Mouse (Mus musculus): ENCODE measurements around the gene Crtc2. TPM values are rescaled to one million over a fixed set of nuclear protein-coding genes. Genes with fewer than 3 reads are reported as not detected.
"Not testable (repeated sequence)": the region's sequence is repeated elsewhere in the genome, so short reads cannot be mapped to it uniquely, and the experiment has no call there.

Crtc2 gene
- polyA plus RNA-seq, 1 experiment from 2014 or later, result 13.6 TPM

DNA sequence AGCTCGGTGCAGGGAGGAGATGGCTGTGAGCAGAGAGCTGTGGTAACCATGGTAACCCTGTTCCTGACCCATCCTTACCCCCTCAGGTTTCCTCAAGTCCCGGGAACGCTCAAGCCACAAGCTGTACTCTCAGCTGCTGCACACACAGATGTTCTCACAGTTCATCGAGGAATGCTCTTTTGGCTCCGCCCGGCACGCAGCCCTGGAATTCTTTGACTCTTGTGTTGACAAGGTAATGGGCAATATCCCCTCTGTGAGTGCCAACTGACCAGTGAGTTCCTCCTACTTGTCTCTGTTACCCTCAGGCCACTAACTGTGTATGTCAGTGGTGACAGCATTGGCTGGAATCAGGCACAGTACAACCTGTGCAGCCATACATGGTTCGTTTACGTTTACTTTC lies 18.2 kb downstream of the Crtc2 start:
- Histone ChIP-seq H3K27ac (replicated peaks) (no peak overlapping the region), H3K27me3 (replicated peaks) (no peaks in the 10 kb centered on the region), H3K4me1 (peaks cover 7% of the 10 kb centered on the region), H3K36me3 (peaks cover 86% of the 10 kb centered on the region), H3K4me3 (no peak overlapping the region), H3K4me2 (no peak overlapping the region), H3K9ac (no peak overlapping the region), H3K9me3 (no peaks in the 10 kb centered on the region)
- no peak for ATAC-seq (ENCODE audit: extremely low read depth, insufficient number of reproducible peaks, low FRiP score, low TSS enrichment)
- 65% methylated on average over 9 of the region's 9 CpGs for WGBS

DNA sequence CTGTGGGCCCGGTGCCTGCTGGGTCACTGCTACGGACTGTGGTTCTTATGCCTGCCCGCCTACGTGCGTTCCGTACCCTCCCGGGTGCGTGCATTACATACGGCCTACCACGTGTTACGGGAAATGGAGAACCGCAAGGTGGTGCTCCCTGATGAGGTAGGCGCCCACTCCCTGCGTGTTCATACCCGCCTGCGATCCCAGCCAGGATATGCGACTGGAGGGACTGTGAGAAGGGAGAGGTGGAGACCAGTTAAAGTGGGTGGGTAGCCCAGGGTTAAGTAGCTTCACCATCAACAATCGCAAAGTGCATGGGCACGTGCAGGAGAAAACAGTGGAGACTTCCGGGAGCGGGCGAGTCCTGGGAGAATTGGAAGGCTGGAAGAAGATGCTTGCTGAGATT lies 19.9 kb downstream of the Crtc2 start:
- ATAC-seq (ENCODE audit: extremely low read depth, insufficient number of reproducible peaks, low FRiP score, low TSS enrichment), result no peak
- Histone ChIP-seq H3K27ac (replicated peaks) (no peak overlapping the region), H3K9me3 (no peaks in the 10 kb centered on the region), H3K4me3 (no peak overlapping the region), H3K36me3 (peaks cover 95% of the 10 kb centered on the region), H3K9ac (no peak overlapping the region), H3K4me1 (peaks cover 12% of the 10 kb centered on the region), H3K27me3 (replicated peaks) (no peaks in the 10 kb centered on the region), H3K4me2 (no peak overlapping the region)
- 91% methylated on average over 22 of the region's 22 CpGs for WGBS

DNA sequence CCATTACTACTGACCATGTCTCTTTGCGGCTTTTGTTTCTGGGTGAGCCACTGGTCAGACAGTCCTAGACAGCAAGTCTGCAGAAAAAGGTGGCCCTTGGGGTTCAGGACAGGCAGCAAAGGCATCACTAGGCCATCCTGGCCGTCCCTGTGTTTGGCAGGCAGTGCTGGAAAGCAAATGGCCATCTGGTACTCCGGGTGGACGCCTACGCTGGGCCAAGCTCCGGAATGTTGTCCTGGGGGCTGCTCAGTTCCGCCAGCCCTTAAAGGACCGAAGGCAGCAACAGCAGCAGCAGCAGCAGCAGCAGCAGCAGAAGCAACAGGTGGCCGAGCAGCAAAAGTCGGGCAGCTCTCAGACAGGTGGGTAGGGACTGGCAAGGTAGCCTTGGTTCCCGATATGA lies 21.3 kb downstream of the Crtc2 start:
- no peak for ATAC-seq (ENCODE audit: extremely low read depth, insufficient number of reproducible peaks, low FRiP score, low TSS enrichment)
- Histone ChIP-seq H3K4me2 (no peak overlapping the region), H3K9ac (no peak overlapping the region), H3K4me3 (no peak overlapping the region), H3K36me3 (peaks cover 98% of the 10 kb centered on the region), H3K4me1 (peaks cover 12% of the 10 kb centered on the region), H3K27ac (replicated peaks) (no peak overlapping the region), H3K27me3 (replicated peaks) (no peaks in the 10 kb centered on the region), H3K9me3 (no peaks in the 10 kb centered on the region)
- WGBS, result 88% methylated on average over 11 of the region's 11 CpGs

DNA sequence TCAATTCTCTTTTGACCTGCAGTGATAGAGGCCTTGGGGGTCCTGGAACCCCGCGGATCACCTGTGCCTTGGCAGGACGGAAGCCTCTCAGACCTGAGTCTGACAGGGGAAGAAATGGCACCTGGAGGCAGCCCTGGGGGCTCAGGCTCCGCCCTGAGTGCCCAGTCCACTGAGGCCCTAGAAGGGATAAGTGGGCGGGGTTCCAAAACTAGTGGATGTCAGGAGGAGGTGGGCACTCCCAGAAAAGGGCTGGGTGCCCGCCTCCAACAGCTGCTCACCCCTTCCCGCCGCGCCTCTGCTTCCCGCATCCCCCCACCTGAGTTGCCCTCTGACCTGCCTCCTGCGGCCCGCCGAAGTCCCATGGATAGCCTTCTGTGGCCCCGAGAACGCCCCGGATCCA lies 22.9 kb downstream of the Crtc2 start:
- no peak; the same call in 1 of the 2 replicates for ATAC-seq (ENCODE audit: extremely low read depth, insufficient number of reproducible peaks, low FRiP score, low TSS enrichment)
- Histone ChIP-seq H3K27me3 (replicated peaks) (no peaks in the 10 kb centered on the region), H3K9me3 (no peaks in the 10 kb centered on the region), H3K27ac (replicated peaks) (no peak overlapping the region), H3K4me2 (no peak overlapping the region), H3K36me3 (peaks cover 93% of the 10 kb centered on the region), H3K4me3 (no peak overlapping the region), H3K4me1 (peaks cover 12% of the 10 kb centered on the region), H3K9ac (no peak overlapping the region)
- WGBS, result 36% methylated on average over 16 of the region's 16 CpGs

DNA sequence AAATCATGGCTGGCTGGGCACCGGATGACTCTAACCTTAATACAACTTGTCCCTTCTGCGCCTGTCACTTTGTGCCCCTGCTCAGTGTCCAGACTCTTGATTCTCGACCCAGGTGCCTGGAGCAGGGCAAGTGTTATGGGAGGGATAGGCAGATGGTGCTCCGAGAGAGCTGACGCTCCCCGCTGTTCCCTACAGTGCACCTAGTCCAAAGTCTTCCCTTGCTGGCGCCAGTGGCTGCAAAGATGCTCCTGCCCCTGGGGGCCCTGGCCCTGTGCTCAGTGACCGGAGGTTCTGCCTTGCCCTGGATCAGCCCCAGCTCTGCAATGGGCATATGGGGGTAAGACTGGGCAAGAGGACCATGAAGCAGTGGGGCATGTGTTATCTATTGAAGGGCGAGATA lies 23.8 kb downstream of the Crtc2 start:
- ATAC-seq (ENCODE audit: extremely low read depth, insufficient number of reproducible peaks, low FRiP score, low TSS enrichment), result no peak
- Histone ChIP-seq H3K4me3 (no peak overlapping the region), H3K4me2 (no peak overlapping the region), H3K36me3 (peaks cover 84% of the 10 kb centered on the region), H3K9me3 (no peaks in the 10 kb centered on the region), H3K4me1 (peaks cover 12% of the 10 kb centered on the region), H3K9ac (no peak overlapping the region), H3K27me3 (replicated peaks) (no peaks in the 10 kb centered on the region), H3K27ac (replicated peaks) (no peak overlapping the region)
- WGBS, result 87% methylated on average over 9 of the region's 9 CpGs

DNA sequence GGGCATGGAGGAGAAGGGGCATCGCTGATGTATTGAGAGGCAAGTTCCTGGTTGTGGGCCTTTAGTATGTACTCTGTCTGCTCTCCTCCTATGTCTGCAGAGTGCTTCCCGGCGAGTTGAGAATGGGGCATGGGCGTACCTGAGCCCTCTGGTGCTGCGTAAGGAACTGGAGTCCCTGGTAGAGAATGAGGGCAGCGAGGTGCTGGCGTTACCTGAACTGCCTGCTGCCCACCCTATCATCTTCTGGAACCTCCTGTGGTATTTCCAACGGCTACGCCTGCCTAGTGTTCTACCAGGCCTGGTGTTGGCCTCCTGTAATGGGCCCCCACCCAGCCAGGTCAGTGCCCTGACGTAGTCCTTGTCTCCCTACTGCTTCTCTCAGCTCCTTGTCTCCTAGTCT lies 24.2 kb downstream of the Crtc2 start:
- WGBS, result 90% methylated on average over 10 of the region's 10 CpGs
- Histone ChIP-seq H3K9ac (no peak overlapping the region), H3K4me1 (peaks cover 12% of the 10 kb centered on the region), H3K9me3 (no peaks in the 10 kb centered on the region), H3K27me3 (replicated peaks) (no peaks in the 10 kb centered on the region), H3K27ac (replicated peaks) (no peak overlapping the region), H3K4me2 (no peak overlapping the region), H3K4me3 (no peak overlapping the region), H3K36me3 (peaks cover 79% of the 10 kb centered on the region)
- no peak for ATAC-seq (ENCODE audit: extremely low read depth, insufficient number of reproducible peaks, low FRiP score, low TSS enrichment)

DNA sequence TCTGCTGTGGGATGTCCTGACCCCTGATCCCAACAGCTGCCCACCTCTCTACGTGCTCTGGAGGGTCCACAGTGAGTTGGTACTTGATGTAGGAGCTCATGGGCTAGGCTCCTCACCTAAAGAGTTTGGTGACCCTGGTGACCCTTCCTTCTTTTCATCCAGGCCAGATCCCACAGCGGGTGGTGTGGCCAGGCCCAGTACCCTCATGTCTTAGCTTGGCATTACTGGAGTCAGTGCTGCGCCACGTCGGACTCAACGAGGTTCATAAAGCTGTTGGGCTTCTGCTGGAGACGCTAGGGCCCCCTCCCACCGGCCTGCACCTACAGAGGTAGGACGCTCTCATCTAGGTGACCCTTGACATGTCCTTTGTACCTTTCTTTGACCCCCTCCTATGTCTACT lies 25.3 kb downstream of the Crtc2 start:
- H3K9me3 ChIP-seq, result no peaks in the 10 kb centered on the region
- H3K4me2 ChIP-seq, result no peak overlapping the region
- 88% methylated on average over 9 of the region's 9 CpGs for WGBS
- peaks cover 12% of the 10 kb centered on the region for H3K4me1 ChIP-seq
- no peaks in the 10 kb centered on the region for H3K27me3 ChIP-seq (replicated peaks)
- no peak overlapping the region for H3K9ac ChIP-seq
- H3K4me3 ChIP-seq, result no peak overlapping the region
- H3K27ac ChIP-seq (replicated peaks), result no peak overlapping the region
- ATAC-seq (ENCODE audit: extremely low read depth, insufficient number of reproducible peaks, low FRiP score, low TSS enrichment), result no peak
- peaks cover 69% of the 10 kb centered on the region for H3K36me3 ChIP-seq

DNA sequence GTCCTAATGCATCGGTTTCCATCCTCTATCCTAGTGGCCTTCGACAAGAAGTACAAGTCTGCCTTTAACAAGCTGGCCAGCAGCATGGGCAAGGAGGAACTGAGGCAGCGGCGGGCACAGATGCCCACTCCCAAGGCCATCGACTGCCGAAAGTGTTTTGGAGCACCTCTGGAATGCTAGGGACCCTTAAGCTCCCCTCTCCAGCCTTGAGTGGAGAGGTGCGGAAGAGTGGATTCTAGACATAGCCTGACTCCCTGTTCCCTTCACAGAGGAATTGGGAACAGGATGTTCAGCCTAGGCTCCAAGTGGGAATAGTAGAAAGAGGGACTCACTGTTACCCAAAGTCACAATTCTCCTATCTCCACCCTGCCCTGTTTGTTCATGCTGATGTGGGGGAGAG lies 25.8 kb downstream of the Crtc2 start:
- Histone ChIP-seq H3K27me3 (replicated peaks) (no peaks in the 10 kb centered on the region), H3K9ac (no peak overlapping the region), H3K4me1 (peaks cover 12% of the 10 kb centered on the region), H3K9me3 (no peaks in the 10 kb centered on the region), H3K36me3 (peaks cover 66% of the 10 kb centered on the region), H3K4me2 (no peak overlapping the region), H3K27ac (replicated peaks) (no peak overlapping the region), H3K4me3 (no peak overlapping the region)
- WGBS, result 88% methylated on average over 7 of the region's 7 CpGs
- ATAC-seq (ENCODE audit: extremely low read depth, insufficient number of reproducible peaks, low FRiP score, low TSS enrichment), result no peak

DNA sequence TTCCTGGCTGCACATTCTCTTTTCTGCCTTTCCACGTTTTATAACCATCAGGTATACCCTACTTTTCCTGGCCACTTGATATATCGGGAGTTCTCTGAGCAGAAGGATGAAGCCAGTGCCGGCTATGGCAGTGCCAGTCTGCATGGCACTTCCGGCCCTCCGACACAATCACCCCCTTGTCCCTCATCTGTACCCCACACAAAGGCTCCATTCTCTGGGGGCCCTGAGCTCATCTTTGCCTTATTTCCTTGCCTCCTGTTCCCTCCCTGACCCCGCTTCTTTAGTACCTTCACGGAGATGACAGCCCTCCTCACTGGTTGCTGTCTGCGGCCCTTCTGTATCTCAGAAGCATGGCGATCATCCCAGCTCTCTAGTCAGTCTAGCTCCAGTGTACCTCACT lies 26.7 kb downstream of the Crtc2 start:
- H3K9ac ChIP-seq, result no peak overlapping the region
- no peak overlapping the region for H3K4me3 ChIP-seq
- peaks cover 57% of the 10 kb centered on the region for H3K36me3 ChIP-seq
- H3K27me3 ChIP-seq (replicated peaks), result no peaks in the 10 kb centered on the region
- H3K27ac ChIP-seq (replicated peaks), result no peak overlapping the region
- H3K4me1 ChIP-seq, result peaks cover 12% of the 10 kb centered on the region
- WGBS, result 89% methylated on average over 9 of the region's 9 CpGs
- no peak for ATAC-seq (ENCODE audit: extremely low read depth, insufficient number of reproducible peaks, low FRiP score, low TSS enrichment)
- no peak overlapping the region for H3K4me2 ChIP-seq
- no peaks in the 10 kb centered on the region for H3K9me3 ChIP-seq

DNA sequence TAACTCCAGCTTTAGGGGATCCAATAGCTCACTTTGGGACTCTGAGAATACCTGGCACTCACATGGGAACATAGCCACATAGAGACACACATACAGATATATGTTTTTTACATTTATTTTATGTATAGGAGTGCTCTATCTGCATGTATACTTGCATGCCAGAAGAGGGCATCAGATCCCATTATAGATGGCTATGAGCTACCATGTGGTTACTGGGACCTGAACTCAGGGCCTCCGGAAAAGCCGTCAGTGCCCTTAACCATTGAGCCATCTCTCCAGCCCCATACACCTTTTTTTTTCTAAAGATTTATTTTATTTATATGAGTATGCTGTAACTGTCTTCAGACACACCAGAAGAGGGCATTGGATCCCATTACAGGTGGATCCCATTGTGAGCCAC lies 30.2 kb downstream of the Crtc2 start:
- Histone ChIP-seq H3K9ac (no peak overlapping the region), H3K36me3 (peaks cover 22% of the 10 kb centered on the region), H3K27me3 (replicated peaks) (no peaks in the 10 kb centered on the region), H3K9me3 (no peaks in the 10 kb centered on the region), H3K4me2 (no peak overlapping the region), H3K27ac (replicated peaks) (no peak overlapping the region), H3K4me3 (no peak overlapping the region), H3K4me1 (no peaks in the 10 kb centered on the region)
- 93% methylated on average over 2 of the region's 2 CpGs for WGBS
- no peak for ATAC-seq (ENCODE audit: extremely low read depth, insufficient number of reproducible peaks, low FRiP score, low TSS enrichment)

DNA sequence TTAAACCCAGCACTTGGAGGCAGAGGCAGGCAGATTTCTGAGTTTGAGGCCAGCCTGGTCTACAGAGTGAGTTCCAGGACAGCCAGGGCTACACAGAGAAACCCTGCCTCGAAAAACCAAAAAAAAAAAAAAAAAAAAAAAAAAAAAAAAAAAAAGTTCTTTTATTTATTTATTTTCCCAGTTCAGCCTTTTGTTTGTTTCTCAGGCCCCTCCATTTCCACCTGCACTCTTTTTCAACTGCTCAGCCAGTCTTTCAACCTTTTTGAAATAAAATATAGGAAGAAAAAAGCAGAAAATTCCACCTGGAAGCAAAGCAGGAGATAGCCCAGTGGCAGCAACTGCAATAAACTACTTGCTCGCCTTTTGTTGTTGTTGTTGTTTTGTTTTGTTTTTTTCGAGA lies 35.4 kb downstream of the Crtc2 start:
- H3K27me3 ChIP-seq (replicated peaks); H3K9ac ChIP-seq; H3K9me3 ChIP-seq; H3K4me3 ChIP-seq; ATAC-seq (ENCODE audit: extremely low read depth, insufficient number of reproducible peaks, low FRiP score, low TSS enrichment); H3K27ac ChIP-seq (replicated peaks); H3K4me2 ChIP-seq; H3K36me3 ChIP-seq: not testable (repeated sequence)
- WGBS, result 46% methylated on average over 3 of the region's 3 CpGs
- peaks cover 11% of the 10 kb centered on the region for H3K4me1 ChIP-seq

DNA sequence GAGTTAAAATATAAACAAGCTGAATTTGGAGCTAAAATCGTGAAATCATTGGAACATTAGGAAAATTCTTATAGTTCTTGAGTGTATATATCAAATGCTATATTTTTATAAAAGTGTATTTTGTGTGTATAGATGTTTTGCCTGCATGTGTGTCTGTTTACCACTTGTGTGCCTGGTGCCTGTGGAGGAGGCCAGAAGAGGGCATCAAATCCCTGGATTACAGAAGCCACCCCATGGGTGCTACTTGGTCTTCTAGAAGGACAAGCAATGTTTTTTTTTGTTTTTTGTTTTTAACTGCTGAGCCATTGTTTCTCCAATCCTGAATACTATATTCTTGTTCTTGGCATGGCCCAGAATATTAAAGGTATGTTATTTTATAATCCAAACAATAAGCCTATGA lies 36.6 kb downstream of the Crtc2 start:
- Histone ChIP-seq H3K36me3 (no peaks in the 10 kb centered on the region; the same call in 1 of the 2 replicates), H3K9me3 (no peaks in the 10 kb centered on the region), H3K9ac (no peak overlapping the region), H3K4me2 (no peak overlapping the region), H3K27ac (replicated peaks) (no peak overlapping the region), H3K4me3 (no peak overlapping the region), H3K4me1 (peaks cover 23% of the 10 kb centered on the region), H3K27me3 (replicated peaks) (no peaks in the 10 kb centered on the region)
- ATAC-seq (ENCODE audit: extremely low read depth, insufficient number of reproducible peaks, low FRiP score, low TSS enrichment), result no peak
- 82% methylated on average over 1 of the region's 1 CpGs for WGBS

Measured in heart, embryonic 13.5 days (tissue).